Mouse (Mus musculus) limb, embryonic 14.5 days (tissue): ENCODE measurements around the gene Lhfpl2. TPM values are rescaled to one million over a fixed set of nuclear protein-coding genes. Genes with fewer than 3 reads are reported as not detected.

Experiments used
- ATAC-seq: fragments of 200-750 bp; cut with Nextera tagmentation; 2 replicates; pipeline ENCODE4 v1.8.0; 2017; ENCODE audit warnings: low read depth, moderate number of reproducible peaks, moderate TSS enrichment; ENCODE audit not compliant: low FRiP score
- DNase-seq: peaks from one replicate; pipeline ENCODE4 v3.0.0-alpha.2; 2015; ENCODE audit warnings: low spot score
- H3K27ac ChIP-seq: fragments of 300-500 bp; sonication (generic); replicated peaks from 2 replicates; pipeline ENCODE4 v1.5.1; 2014; ENCODE audit warnings: low read depth, mild to moderate bottlenecking, low read length, moderate library complexity, mixed read lengths
- H3K27me3 ChIP-seq: fragments of 300-500 bp; sonication (generic); 2 replicates; pipeline ENCODE4 v1.6.1; 2014; ENCODE audit warnings: low read length, mixed read lengths; ENCODE audit not compliant: control insufficient read depth, insufficient read depth
- H3K36me3 ChIP-seq: fragments of 300-500 bp; sonication (generic); 2 replicates; pipeline ENCODE4 v1.6.1; 2014; ENCODE audit warnings: mild to moderate bottlenecking, low read length, moderate library complexity, mixed read lengths; ENCODE audit not compliant: control insufficient read depth, insufficient read depth
- H3K4me1 ChIP-seq: fragments of 300-500 bp; sonication (generic); 2 replicates; pipeline ENCODE4 v1.6.1; 2014; ENCODE audit warnings: antibody characterized with exemption, low read length, mixed read lengths; ENCODE audit not compliant: control insufficient read depth, insufficient read depth
- H3K4me2 ChIP-seq: fragments of 300-500 bp; sonication (generic); replicated peaks from 2 replicates; pipeline ENCODE4 v1.6.1; 2014; ENCODE audit warnings: low read depth, mild to moderate bottlenecking, low read length, moderate library complexity; ENCODE audit not compliant: severe bottlenecking
- H3K4me3 ChIP-seq: fragments of 300-500 bp; sonication (generic); replicated peaks from 2 replicates; pipeline ENCODE4 v1.5.1; 2014; ENCODE audit warnings: low read length
- H3K9ac ChIP-seq: fragments of 300-500 bp; sonication (generic); 2 replicates; pipeline ENCODE4 v1.6.1; 2014; ENCODE audit warnings: mild to moderate bottlenecking, low read depth, low read length, moderate library complexity; ENCODE audit not compliant: severe bottlenecking
- H3K9me3 ChIP-seq: fragments of 300-500 bp; sonication (generic); 2 replicates; pipeline ENCODE4 v1.6.1; 2016; ENCODE audit warnings: low read length; ENCODE audit not compliant: control insufficient read depth
- POLR2A ChIP-seq: fragments of 200-500 bp; IDR thresholded peaks from 2 replicates; pipeline ENCODE4 v1.8.0; 2012; ENCODE audit warnings: inconsistent platforms, mild to moderate bottlenecking, moderate library complexity, borderline replicate concordance; ENCODE audit not compliant: insufficient read depth, insufficient read length; ENCODE audit errors: extremely low read depth
- WGBS: fragments of 180-500 bp; shearing (Covaris S2); extraction: QIAGEN DNeasy Blood & Tissue Kit; methylation state at CpG from one replicate; pipeline ENCODE4 v1.1.7; 2014; 5-methylcytosine and 5-hydroxymethylcytosine counted together
- polyA plus RNA-seq, 2 experiments: library from polyadenylated mRNA; depleted of rRNA in 1 of 2; stranded (reverse) in 1 of 2; unstranded in 1 of 2; fragments of >200 nt; fragmentation: Nextera tagmentation in 1 of 2; extraction: Ambion mirVana in 1 of 2; gene quantifications; 2 replicates each; pipeline versions ENCODE4 v1.2.1 to v1.2.3; 2012 to 2014

The Lhfpl2 gene
- polyA plus RNA-seq, 2 experiments: 60.5 to 69.4 TPM

GRCm38 (mm10) chr13:94084220-94085126, 26.9 kb downstream of the Lhfpl2 start:
- no peak for DNase-seq
- ATAC-seq: no peak
- no peak overlapping the region for H3K4me2 ChIP-seq
- 0 out of 2 replicates have a peak, but pooled peaks cover 4% of the 10 kb centered on the region for H3K36me3 ChIP-seq
- no peak overlapping the region for H3K27ac ChIP-seq
- WGBS: 49% methylated on average over 15 of the region's 15 CpGs
- H3K27me3 ChIP-seq: no peaks in the 10 kb centered on the region
- H3K9ac ChIP-seq: no peak overlapping the region
- no peaks in the 10 kb centered on the region for H3K9me3 ChIP-seq
- H3K4me3 ChIP-seq: no peak overlapping the region
- TF ChIP-seq POLR2A: no peak
- H3K4me1 ChIP-seq: peaks cover 15% of the 10 kb centered on the region

GRCm38 (mm10) chr13:94086090-94086808, 28.7 kb downstream of the Lhfpl2 start:
- Histone ChIP-seq H3K27ac (no peak overlapping the region), H3K4me2 (no peak overlapping the region), H3K9me3 (no peaks in the 10 kb centered on the region), H3K36me3 (0 out of 2 replicates have a peak, but pooled peaks cover 4% of the 10 kb centered on the region), H3K27me3 (no peaks in the 10 kb centered on the region), H3K4me3 (no peak overlapping the region), H3K9ac (no peak overlapping the region), H3K4me1 (peaks cover 15% of the 10 kb centered on the region)
- ATAC-seq (no peak), DNase-seq (no peak)
- WGBS: 96% methylated on average over 12 of the region's 12 CpGs
- TF ChIP-seq POLR2A: no peak

- 34% methylated on average over 9 of the region's 9 CpGs for WGBS
- Histone ChIP-seq H3K9ac (no peak overlapping the region), H3K36me3 (0 out of 2 replicates have a peak, but pooled peaks cover 4% of the 10 kb centered on the region), H3K27ac (no peak overlapping the region), H3K4me1 (peaks cover 15% of the 10 kb centered on the region), H3K4me3 (no peak overlapping the region), H3K4me2 (no peak overlapping the region), H3K27me3 (no peaks in the 10 kb centered on the region), H3K9me3 (no peaks in the 10 kb centered on the region)
- no peak for TF ChIP-seq POLR2A
- ATAC-seq (no peak), DNase-seq (peak; percentile 54)
Observed at GRCm38 (mm10) chr13:94087061-94087460, 29.5 kb downstream of the Lhfpl2 start.

GRCm38 (mm10) chr13:94088788-94089187, 31.2 kb downstream of the Lhfpl2 start:
- ATAC-seq: no peak
- peaks cover 15% of the 10 kb centered on the region for H3K4me1 ChIP-seq
- 72% methylated on average over 7 of the region's 9 CpGs for WGBS
- no peak for DNase-seq
- H3K27ac ChIP-seq: no peak overlapping the region
- H3K4me2 ChIP-seq: no peak overlapping the region
- H3K9ac ChIP-seq: no peak overlapping the region
- H3K4me3 ChIP-seq: no peak overlapping the region
- H3K27me3 ChIP-seq: no peaks in the 10 kb centered on the region
- 0 out of 2 replicates have a peak, but pooled peaks cover 4% of the 10 kb centered on the region for H3K36me3 ChIP-seq
- TF ChIP-seq POLR2A: no peak
- H3K9me3 ChIP-seq: no peaks in the 10 kb centered on the region

- 39% methylated on average over 9 of the region's 9 CpGs for WGBS
- DNase-seq (no peak), ATAC-seq (no peak)
- no peaks in the 10 kb centered on the region for H3K9me3 ChIP-seq
- no peak overlapping the region for H3K9ac ChIP-seq
- 0 out of 2 replicates have a peak, but pooled peaks cover 4% of the 10 kb centered on the region for H3K36me3 ChIP-seq
- H3K4me1 ChIP-seq: peaks cover 15% of the 10 kb centered on the region
- no peak overlapping the region for H3K27ac ChIP-seq
- H3K4me2 ChIP-seq: no peak overlapping the region
- no peaks in the 10 kb centered on the region for H3K27me3 ChIP-seq
- H3K4me3 ChIP-seq: no peak overlapping the region
- no peak for TF ChIP-seq POLR2A
Observed at GRCm38 (mm10) chr13:94089286-94089685, 31.7 kb downstream of the Lhfpl2 start.
